Mouse (Mus musculus) neural tube, embryonic 14.5 days (tissue): Measurements from ENCODE around the gene Gm12248. TPM values are rescaled to one million over a fixed set of nuclear protein-coding genes. Genes with fewer than 3 reads are reported as not detected.

ENCODE experiments used
- ATAC-seq: fragments of 200-750 bp; cut with Nextera tagmentation; 2 replicates; pipeline ENCODE4 v1.8.0; 2017; ENCODE audit warnings: low read depth, mild to moderate bottlenecking, moderate TSS enrichment, moderate library complexity
- H3K27ac ChIP-seq: fragments of 300-500 bp; sonication (generic); 2 replicates; pipeline ENCODE4 v1.5.1; 2014; ENCODE audit warnings: low read depth, mild to moderate bottlenecking, control low read depth, low read length, moderate library complexity, mixed read lengths
- H3K27me3 ChIP-seq: fragments of 300-500 bp; sonication (generic); 2 replicates; pipeline ENCODE4 v1.6.1; 2014; ENCODE audit warnings: low read length; ENCODE audit not compliant: control insufficient read depth, insufficient read depth
- H3K36me3 ChIP-seq: fragments of 300-500 bp; sonication (generic); 2 replicates; pipeline ENCODE4 v1.6.1; 2014; ENCODE audit warnings: low read length, mixed read lengths; ENCODE audit not compliant: control insufficient read depth, insufficient read depth
- H3K4me1 ChIP-seq: fragments of 300-500 bp; sonication (generic); 2 replicates; pipeline ENCODE4 v1.6.1; 2014; ENCODE audit warnings: low read length; ENCODE audit not compliant: control insufficient read depth, insufficient read depth
- H3K4me2 ChIP-seq: fragments of 300-500 bp; sonication (generic); 2 replicates; pipeline ENCODE4 v1.6.1; 2014; ENCODE audit warnings: mild to moderate bottlenecking, low read depth, low read length, control low read depth
- H3K4me3 ChIP-seq: fragments of 300-500 bp; sonication (generic); 2 replicates; pipeline ENCODE4 v1.5.1; 2014; ENCODE audit warnings: low read depth, low read length, control low read depth, mixed read lengths
- H3K9ac ChIP-seq: fragments of 300-500 bp; sonication (generic); replicated peaks from 2 replicates; pipeline ENCODE4 v1.6.1; 2014; ENCODE audit warnings: low read depth, mild to moderate bottlenecking, control low read depth, low read length, mixed read lengths
- H3K9me3 ChIP-seq: fragments of 300-500 bp; sonication (generic); 2 replicates; pipeline ENCODE4 v1.6.1; 2016; ENCODE audit warnings: low read length; ENCODE audit not compliant: control insufficient read depth
- WGBS: fragments of 180-500 bp; shearing (Covaris S2); extraction: QIAGEN DNeasy Blood & Tissue Kit; methylation state at CpG from one replicate; pipeline ENCODE4 v1.1.7; 2014; 5-methylcytosine and 5-hydroxymethylcytosine counted together
- polyA plus RNA-seq: library from polyadenylated mRNA; unstranded; fragments of >200 nt; fragmentation: Nextera tagmentation; extraction: Ambion mirVana; gene quantifications from 2 replicates; pipeline ENCODE4 v1.2.1, GENCODE M21; 2014

Gene Gm12248
- polyA plus RNA-seq, 1 experiment from 2014 or later = not detected

DNA sequence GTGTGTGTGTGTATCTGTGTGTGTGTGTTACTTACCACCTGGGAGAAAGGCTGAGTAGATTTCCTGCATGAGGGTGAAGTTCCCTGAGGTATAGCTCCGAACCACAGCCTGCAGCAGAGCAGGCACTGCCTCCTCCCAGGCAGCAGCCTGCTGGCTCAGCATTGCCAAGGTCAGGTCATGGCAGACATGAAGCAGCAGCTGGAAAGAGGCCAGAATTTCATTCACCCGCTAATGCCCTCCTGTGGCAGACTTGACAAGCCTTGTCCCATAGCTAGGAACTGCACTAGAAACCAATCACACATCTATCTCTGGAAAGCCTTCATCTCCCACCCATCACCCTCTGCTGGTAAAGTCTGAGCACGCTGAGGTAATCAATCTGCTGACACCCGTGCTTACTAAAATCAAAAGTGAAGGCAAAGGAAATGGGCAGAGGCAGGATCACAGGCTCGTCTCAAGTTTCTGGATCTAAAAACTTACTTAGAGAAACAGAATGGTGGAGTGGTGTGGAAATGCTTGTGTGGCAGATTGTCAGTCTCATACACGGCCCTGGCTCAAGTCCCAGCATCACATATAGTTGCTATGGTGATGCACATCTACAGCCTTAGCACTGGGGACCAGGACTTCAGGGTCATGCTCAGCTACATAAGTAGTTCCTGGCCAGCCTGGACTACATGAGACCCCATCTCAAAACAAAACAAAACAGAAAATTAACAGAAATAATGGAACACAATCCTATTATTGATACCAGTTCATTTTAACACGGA, 33.6 kb upstream of the Gm12248 start:
- H3K4me3 ChIP-seq = no peak overlapping the region
- no peak overlapping the region for H3K9ac ChIP-seq
- no peaks in the 10 kb centered on the region for H3K9me3 ChIP-seq
- H3K27me3 ChIP-seq = no peaks in the 10 kb centered on the region
- H3K27ac ChIP-seq = 0 out of 2 replicates have a peak overlapping the region, but pooled peaks have one; percentile 12
- 64% methylated on average over 7 of the region's 7 CpGs for WGBS
- no peak overlapping the region for H3K4me2 ChIP-seq
- ATAC-seq = peak; percentile 46; the same call in 1 of the 2 replicates
- peaks cover 40% of the 10 kb centered on the region for H3K36me3 ChIP-seq
- H3K4me1 ChIP-seq = no peaks in the 10 kb centered on the region

- no peak overlapping the region for H3K4me3 ChIP-seq
- H3K36me3 ChIP-seq = peaks cover 45% of the 10 kb centered on the region
- WGBS = 75% methylated on average over 11 of the region's 11 CpGs
These were observed 32.1 kb upstream of the Gm12248 start for GRCm38 (mm10) chr11:58125021-58125420.

DNA sequence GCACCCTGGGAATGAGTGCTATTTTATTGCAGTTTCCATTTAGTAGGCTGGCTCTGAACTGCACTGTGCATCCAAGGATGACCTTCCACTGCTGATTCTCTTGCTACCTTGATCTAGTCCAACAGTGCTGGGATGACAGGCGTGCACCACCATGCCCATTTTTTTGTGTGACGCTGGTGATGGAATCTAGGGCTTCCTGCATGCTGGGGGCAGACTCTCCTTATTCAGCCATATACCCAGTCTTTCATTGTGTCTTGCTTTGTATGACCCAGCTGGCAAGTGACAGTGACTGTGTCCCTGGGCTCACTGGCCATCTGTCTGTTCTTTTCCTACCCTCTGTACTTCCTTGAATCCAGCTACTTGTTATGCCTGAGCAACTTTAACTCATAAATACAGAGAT, 30.8 kb upstream of the Gm12248 start:
- Histone ChIP-seq H3K36me3 (peaks cover 41% of the 10 kb centered on the region), H3K9ac (no peak overlapping the region), H3K4me1 (no peaks in the 10 kb centered on the region), H3K4me3 (no peak overlapping the region), H3K4me2 (no peak overlapping the region), H3K27ac (no peak overlapping the region), H3K9me3 (no peaks in the 10 kb centered on the region), H3K27me3 (no peaks in the 10 kb centered on the region)
- no peak for ATAC-seq
- WGBS = 83% methylated on average over 2 of the region's 2 CpGs

More at GRCm38 (mm10) chr11:58125021-58125420, 32.1 kb upstream of the Gm12248 start:
- H3K27me3 ChIP-seq = no peaks in the 10 kb centered on the region
- no peak overlapping the region for H3K9ac ChIP-seq
- no peak for ATAC-seq
- H3K27ac ChIP-seq = no peak overlapping the region
- H3K4me2 ChIP-seq = no peak overlapping the region
- H3K4me1 ChIP-seq = no peaks in the 10 kb centered on the region
- H3K9me3 ChIP-seq = no peaks in the 10 kb centered on the region

GRCm38 (mm10) chr11:58121351-58121750, 28.4 kb upstream of the Gm12248 start:
- WGBS = 90% methylated on average over 9 of the region's 9 CpGs
- no peak overlapping the region for H3K27ac ChIP-seq
- no peak overlapping the region for H3K4me2 ChIP-seq

GRCm38 (mm10) chr11:58120655-58121054, 27.7 kb upstream of the Gm12248 start:
- ATAC-seq = no peak

More at GRCm38 (mm10) chr11:58121351-58121750, 28.4 kb upstream of the Gm12248 start:
- H3K4me1 ChIP-seq = no peaks in the 10 kb centered on the region
- peaks cover 50% of the 10 kb centered on the region for H3K36me3 ChIP-seq
- no peak overlapping the region for H3K4me3 ChIP-seq
- no peaks in the 10 kb centered on the region for H3K27me3 ChIP-seq
- no peak for ATAC-seq
- no peaks in the 10 kb centered on the region for H3K9me3 ChIP-seq
- no peak overlapping the region for H3K9ac ChIP-seq

GRCm38 (mm10) chr11:58117044-58117652, 24.2 kb upstream of the Gm12248 start:
- no peaks in the 10 kb centered on the region for H3K4me1 ChIP-seq
- H3K9me3 ChIP-seq = no peaks in the 10 kb centered on the region
- no peak overlapping the region for H3K27ac ChIP-seq
- 90% methylated on average over 10 of the region's 10 CpGs for WGBS
- no peak overlapping the region for H3K4me2 ChIP-seq
- no peak overlapping the region for H3K4me3 ChIP-seq
- peaks cover 72% of the 10 kb centered on the region for H3K36me3 ChIP-seq
- no peaks in the 10 kb centered on the region for H3K27me3 ChIP-seq
- ATAC-seq = no peak
- no peak overlapping the region for H3K9ac ChIP-seq

More at GRCm38 (mm10) chr11:58120655-58121054, 27.7 kb upstream of the Gm12248 start:
- H3K4me1 ChIP-seq = no peaks in the 10 kb centered on the region
- no peak overlapping the region for H3K9ac ChIP-seq
- peaks cover 52% of the 10 kb centered on the region for H3K36me3 ChIP-seq
- H3K9me3 ChIP-seq = no peaks in the 10 kb centered on the region
- H3K27ac ChIP-seq = no peak overlapping the region
- H3K4me2 ChIP-seq = no peak overlapping the region
- no peak overlapping the region for H3K4me3 ChIP-seq
- WGBS = 83% methylated on average over 3 of the region's 3 CpGs
- H3K27me3 ChIP-seq = no peaks in the 10 kb centered on the region

GRCm38 (mm10) chr11:58116560-58116959, 23.6 kb upstream of the Gm12248 start:
- Histone ChIP-seq H3K27me3 (no peaks in the 10 kb centered on the region), H3K27ac (no peak overlapping the region)

DNA sequence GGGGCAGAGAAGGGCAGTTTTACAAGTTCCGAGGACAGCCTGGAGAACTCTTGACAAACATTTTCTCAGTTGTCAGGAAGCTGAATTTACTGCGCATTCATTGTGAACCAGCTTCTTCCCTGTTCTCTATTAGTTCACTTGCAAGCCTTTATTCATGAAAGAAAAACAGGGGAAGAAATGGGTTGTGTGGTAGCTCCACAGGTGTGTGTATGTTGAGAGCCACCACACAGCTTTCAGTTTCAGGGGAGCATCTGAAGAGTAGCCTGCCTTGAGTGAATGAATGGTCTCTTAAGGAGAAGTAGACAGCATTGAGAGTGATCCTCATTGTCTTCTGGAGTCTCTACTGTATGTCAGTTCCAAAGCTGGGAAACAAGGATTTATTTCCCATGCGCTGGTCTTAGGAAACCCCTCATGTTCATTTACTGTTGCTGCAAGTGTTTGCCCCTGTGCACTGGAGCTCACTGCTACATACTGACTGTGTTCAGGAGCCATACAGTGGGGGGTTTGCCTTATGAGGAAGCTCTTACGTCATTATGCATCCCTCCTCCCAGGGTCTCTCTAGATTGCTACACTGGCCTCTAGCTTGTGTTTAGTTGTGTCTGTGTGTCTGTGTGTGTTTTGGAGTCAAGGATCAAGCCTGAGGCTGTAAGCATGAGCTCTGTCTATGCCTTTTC, 14.9 kb upstream of the Gm12248 start:
- WGBS = 76% methylated on average over 4 of the region's 4 CpGs
- no peak overlapping the region for H3K4me2 ChIP-seq
- H3K27ac ChIP-seq = no peak overlapping the region
- H3K4me1 ChIP-seq = peaks cover 16% of the 10 kb centered on the region
- peaks cover 29% of the 10 kb centered on the region for H3K36me3 ChIP-seq
- H3K27me3 ChIP-seq = no peaks in the 10 kb centered on the region
- no peak overlapping the region for H3K4me3 ChIP-seq
- no peaks in the 10 kb centered on the region for H3K9me3 ChIP-seq
- no peak for ATAC-seq
- no peak overlapping the region for H3K9ac ChIP-seq

More at GRCm38 (mm10) chr11:58116560-58116959, 23.6 kb upstream of the Gm12248 start:
- no peak overlapping the region for H3K4me2 ChIP-seq
- H3K4me1 ChIP-seq = no peaks in the 10 kb centered on the region
- H3K4me3 ChIP-seq = no peak overlapping the region
- no peaks in the 10 kb centered on the region for H3K9me3 ChIP-seq
- no peak for ATAC-seq
- WGBS = 87% methylated on average over 1 of the region's 1 CpGs
- no peak overlapping the region for H3K9ac ChIP-seq
- H3K36me3 ChIP-seq = peaks cover 72% of the 10 kb centered on the region

- no peak for ATAC-seq
- Histone ChIP-seq H3K4me1 (peaks cover 16% of the 10 kb centered on the region), H3K9ac (no peak overlapping the region), H3K4me2 (no peak overlapping the region), H3K27me3 (no peaks in the 10 kb centered on the region), H3K9me3 (no peaks in the 10 kb centered on the region), H3K27ac (no peak overlapping the region), H3K36me3 (peaks cover 22% of the 10 kb centered on the region), H3K4me3 (no peak overlapping the region)
- 55% methylated on average over 3 of the region's 3 CpGs for WGBS
These were observed 14.1 kb upstream of the Gm12248 start for GRCm38 (mm10) chr11:58107009-58107408.
